Mouse (Mus musculus): ENCODE results near the gene Gm21497. TPM values are rescaled to one million over a fixed set of nuclear protein-coding genes. Genes with fewer than 3 reads are reported as not detected.
"Not testable (repeated sequence)": the region's sequence is repeated elsewhere in the genome, so short reads cannot be mapped to it uniquely, and the experiment has no call there.

The Gm21497 gene
- not detected for total RNA-seq (2021)
- polyA plus RNA-seq (2012; rRNA removed), result not detected in 2 replicates
- long read RNA-seq, result 0 reads

GRCm38 (mm10) chrY:61646446-61646845 lies at the start of gene Gm21497:
Gene Gm21497 (plus strand): TSS chrY:61646746.
- DNase-seq, result not testable (repeated sequence)
